Mouse (Mus musculus) megakaryocyte, adult 5-6 weeks (primary cell): ENCODE results near the gene Pitx2. TPM values are rescaled to one million over a fixed set of nuclear protein-coding genes. Genes with fewer than 3 reads are reported as not detected.

Experiments used
- ATAC-seq: 2 replicates; pipeline ENCODE4 v1.8.0; 2016; ENCODE audit warnings: mild to moderate bottlenecking, inconsistent platforms; ENCODE audit not compliant: poor library complexity, severe bottlenecking
- total RNA-seq, 2 experiments: library from RNA; stranded (forward) in 1 of 2; stranded (reverse) in 1 of 2; fragments of 153-499, 151-499 nt in 1 of 2; fragments of 221-1000, 200-1000 nt in 1 of 2; gene quantifications; 2 replicates each; pipeline versions ENCODE4 v1.2.3 to v1.2.4; 2015 to 2017

Pitx2 gene
- total RNA-seq (2015) (not detected in 2 replicates), total RNA-seq (2017) (not detected in 2 replicates)

DNA sequence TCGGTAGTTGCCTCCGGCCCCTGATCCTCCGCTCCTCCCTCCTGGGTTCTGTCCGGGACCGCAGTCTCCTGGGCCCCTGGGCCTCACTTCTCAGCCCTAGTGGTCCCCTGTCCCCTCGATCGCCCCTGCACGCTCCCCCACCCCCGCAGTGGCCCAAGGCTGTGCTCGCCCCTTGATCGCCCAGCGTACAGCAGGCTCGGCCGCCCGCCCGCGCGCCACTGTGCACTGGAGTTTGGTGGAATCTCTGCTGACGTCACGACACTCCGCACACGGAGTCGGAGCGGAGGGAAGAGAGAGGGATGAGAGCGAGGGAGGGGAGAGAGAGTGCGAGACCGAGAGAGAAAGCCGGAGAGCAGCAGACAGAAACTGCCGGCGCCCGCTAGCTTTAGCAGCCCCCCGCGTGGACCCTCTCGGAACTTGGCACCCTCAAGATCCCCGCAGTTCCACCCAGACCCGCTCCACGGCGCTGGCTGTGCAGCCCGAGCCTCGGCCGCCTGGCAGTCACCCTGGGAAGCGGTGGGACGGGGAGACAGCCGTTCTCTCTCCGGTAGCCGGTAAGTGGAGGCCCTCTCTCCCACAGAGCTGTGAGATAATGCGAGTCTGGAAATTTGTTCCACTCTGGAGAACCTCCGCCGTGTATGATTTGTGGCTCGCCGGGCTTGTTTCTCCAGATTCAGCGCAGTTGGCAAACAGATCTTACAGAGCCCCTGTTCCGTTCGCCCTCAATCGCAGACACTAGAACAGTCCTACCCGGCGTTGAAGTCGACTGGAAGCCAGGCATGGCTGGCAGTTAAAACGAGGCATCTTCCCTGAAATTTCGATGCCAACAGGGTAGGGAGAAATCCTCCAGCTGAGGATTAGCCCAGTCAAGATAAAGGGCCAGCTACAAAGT lies at the start of gene Pitx2:
Gene Pitx2, plus strand, starts transcription at position 270 of the 892 bp plus-strand sequence.
- ATAC-seq: no peak

DNA sequence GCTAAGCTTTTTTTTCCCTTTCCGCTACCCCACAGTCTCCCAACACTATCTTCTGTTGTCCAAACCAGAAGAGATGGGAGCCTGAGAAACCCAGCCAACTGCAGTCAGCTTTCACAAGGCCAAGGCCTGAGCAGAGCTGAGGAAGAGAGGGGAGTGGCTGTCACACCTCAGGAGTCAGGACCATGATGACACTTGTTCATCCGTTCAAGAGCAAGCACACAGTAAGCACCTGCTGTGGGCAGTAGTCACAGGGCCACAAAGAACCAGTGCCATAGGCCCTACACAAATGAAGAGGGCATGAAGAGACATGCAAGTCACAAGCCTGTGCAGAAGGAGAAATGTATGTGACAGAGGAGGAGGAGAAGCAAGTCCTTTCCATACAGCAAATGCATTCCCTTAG lies 49.7 kb upstream of the Pitx2 start:
- ATAC-seq: no peak

DNA sequence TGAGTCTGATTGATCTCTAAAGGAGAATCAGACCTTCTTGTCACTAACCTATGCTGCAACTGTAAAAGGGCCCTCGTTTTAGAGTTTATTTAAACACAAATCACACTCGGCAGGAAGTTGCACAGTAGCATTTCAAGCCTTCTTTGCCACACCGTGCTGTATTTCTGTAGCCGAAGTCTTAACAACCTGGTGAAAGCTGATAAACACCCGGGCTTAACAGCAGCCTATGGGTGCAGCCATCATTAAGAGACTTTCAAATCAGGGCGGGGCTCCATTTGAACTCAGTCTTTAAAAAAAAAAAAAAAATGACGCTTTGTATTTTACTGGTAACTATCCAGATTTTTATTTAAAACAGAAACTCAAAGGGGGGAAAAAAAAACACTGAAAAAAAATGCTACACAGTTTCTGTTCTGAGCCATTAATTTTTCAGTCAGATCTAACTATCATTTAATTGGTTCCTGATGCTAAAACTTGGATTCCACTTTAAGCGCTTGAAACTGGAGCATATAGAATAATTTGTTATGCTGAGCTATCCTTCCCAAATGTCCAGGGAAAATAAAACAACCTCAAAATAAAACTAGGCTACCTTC lies 48.5 kb upstream of the Pitx2 start:
- no peak for ATAC-seq

- no peak for ATAC-seq
Measured at GRCm38 (mm10) chr3:129158812-129159370, 40.8 kb upstream of the Pitx2 start.

GRCm38 (mm10) chr3:129161333-129162035 lies 38.2 kb upstream of the Pitx2 start:
- no peak for ATAC-seq

- ATAC-seq: no peak
Measured at GRCm38 (mm10) chr3:129164246-129164645, 35.4 kb upstream of the Pitx2 start.

DNA sequence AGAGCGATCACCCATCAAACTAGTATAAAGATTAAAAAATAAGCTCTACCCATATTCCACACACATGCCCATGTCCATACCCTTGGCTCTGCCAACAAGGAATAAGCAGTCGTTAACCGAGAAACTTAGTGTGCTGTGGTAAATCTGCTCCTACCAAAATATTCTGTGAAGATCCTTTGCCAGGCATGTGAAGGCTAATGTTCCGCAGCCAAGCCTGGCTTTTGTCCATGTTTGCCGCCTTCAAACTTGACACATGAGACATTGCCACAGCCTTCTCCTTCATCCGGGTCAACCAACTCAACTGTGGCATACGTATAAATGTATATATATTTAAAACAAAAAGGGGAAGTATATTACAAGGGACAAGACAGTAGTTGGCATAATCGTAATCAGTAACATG lies 34.0 kb upstream of the Pitx2 start:
- ATAC-seq: no peak

- no peak for ATAC-seq
Measured at GRCm38 (mm10) chr3:129166684-129167083, 33.0 kb upstream of the Pitx2 start.

GRCm38 (mm10) chr3:129170416-129170815 lies 29.3 kb upstream of the Pitx2 start:
- no peak for ATAC-seq

- ATAC-seq: no peak
Measured at GRCm38 (mm10) chr3:129171789-129172188, 27.9 kb upstream of the Pitx2 start.

DNA sequence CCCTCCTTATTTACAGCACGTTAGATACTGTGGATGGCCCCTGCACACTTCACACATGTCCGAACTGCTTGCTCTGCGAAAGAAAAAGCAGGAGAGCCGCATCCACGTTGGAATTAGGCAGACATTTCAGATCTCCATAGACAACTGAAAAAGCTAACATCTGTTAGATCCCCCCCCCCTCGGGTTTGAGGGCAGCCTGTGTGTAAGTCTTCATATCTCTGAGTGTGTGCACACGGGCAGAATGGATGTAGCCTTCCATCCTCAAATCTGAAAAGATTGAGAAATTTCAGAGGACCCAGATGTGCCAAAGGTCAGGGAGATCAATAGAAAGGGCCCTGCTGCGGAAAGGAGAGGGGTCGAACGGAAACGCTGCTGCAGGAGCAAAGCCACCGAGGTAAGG lies 5.2 kb upstream of the Pitx2 start:
- ATAC-seq: no peak

DNA sequence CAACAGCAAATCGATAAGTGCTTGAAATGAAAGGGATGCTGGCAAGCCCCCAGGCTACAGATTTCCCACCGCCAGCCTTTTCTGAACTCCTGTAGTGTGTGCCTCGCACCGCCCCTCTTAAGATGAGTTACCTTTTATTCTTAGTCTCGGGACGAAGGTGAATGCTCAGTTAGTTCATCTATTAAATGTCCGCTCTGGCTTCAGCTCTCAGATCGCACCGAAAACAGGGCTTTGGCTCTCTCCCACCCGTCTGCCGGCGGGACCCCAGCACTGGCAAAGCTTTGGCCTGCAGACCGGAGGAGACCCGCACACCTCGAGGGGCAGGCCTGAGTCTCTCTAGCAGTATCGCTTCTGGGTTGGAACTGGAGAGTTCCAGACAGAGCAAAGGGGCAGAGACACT lies 4.6 kb upstream of the Pitx2 start:
- ATAC-seq: no peak

- no peak for ATAC-seq
Measured at GRCm38 (mm10) chr3:129195816-129196549, 3.7 kb upstream of the Pitx2 start.

DNA sequence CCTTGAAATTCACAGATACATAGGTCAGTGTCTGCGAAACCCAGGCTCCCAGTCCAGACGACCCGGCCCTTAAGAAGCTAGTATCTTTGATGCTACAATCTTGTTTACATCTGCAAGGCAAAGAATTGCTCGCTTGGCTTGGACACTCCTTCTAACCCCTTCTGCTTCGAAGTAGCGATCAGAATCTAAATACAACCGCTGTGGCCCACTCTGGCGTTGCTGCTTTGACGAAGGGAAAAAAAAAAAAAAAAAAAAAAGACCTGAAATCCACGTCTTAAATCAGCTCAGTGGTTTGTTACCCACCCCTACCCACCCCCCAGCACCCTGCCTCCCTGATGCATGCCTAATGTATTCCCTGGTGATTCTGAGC lies 3.1 kb upstream of the Pitx2 start:
- ATAC-seq: no peak

- ATAC-seq: no peak
Measured at GRCm38 (mm10) chr3:129197035-129197434, 2.6 kb upstream of the Pitx2 start.

DNA sequence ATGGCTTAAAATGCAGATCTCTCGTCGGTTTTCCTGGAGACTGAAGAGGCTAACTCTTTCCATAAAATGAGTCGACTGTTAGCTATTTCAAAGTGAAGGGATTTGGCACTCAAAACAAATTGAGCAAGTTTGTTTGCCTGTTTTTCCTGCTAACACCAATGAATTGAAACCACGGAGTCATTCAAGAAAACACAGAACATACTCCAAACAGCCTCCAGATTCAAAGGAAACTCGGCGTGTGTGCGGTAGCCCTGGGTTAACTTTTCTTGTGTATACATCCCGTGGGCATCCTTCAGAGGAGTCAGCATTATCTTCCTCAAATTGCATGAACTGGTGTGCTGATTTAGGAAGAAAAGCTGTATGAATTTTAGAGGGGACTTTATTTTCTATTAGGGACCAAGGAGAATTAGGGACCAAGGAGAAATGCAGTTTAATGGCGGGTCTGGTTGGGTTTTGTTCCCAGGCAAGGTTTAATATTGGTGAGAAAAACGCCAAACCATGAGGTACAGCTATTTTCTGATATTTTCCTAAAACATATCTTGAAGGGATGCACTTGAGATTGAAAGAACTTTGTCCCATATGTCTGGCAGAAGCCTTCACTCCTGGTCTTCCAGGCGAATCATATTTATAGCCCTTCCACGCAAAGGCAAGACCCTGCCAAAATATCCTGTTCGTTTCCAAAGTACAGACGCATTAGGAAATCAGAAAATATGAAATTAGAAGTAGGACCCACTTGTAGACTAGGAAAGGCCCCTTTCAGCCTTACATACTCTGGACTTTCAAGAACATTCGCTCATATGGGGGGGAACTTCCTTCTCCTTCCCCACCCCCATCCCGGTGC lies 1.7 kb upstream of the Pitx2 start:
- no peak for ATAC-seq

DNA sequence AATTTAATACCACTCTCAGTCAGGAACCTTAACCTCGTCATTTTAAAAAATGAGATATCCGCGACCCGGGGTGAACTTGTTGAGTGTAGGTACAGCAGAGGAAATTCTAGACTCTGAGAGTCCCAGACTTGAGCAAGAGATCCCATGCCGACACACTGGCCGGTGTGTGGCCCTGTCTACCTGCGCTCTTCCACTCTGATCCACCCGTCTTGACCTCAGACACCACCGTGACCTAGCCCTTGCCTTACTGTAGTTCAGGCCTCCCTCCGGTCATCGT lies 1.1 kb upstream of the Pitx2 start:
- no peak for ATAC-seq

DNA sequence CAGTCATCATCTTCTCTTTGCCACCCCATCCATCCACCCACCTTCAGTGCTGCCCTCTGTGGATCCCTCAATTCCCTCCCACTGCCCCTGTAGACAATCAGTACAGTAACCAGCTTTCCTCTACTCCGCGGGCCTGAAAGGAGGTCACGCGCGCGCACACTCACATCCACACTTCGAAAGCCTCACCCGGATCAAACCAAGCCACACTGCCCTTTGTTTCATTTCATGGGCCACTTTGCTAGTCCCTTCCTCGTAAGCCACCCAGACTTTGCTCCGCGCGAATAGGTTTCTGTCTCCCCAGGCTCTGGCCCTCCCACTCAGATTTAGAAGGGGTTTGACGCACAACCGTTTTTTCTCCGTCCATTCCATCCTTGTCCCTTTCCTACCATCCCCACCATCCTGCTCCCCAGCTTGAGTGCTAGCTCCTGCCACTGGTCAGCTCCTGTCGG lies 494 bp upstream of the Pitx2 start:
- ATAC-seq: no peak

DNA sequence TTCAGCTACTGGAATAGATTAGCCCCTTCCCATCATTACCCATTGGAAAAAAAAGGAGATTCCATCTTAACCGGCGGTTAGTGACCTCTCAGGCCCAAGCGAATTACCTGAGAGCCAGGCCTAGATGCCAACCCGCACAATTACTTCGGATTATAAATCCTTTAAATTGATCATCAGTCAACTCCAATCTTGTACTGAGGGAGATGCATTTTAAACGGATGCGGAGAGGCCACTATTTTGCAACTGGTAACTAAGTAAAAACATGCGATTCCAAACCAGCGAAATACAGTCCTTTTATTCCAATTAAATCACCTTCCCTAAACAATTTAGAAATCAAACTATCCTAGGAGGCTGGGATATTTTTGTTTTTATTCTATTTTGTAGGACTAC lies 818 bp downstream of the Pitx2 start:
- ATAC-seq: no peak

- no peak for ATAC-seq
Measured at GRCm38 (mm10) chr3:129201156-129201555, 1.5 kb downstream of the Pitx2 start.
